Mouse (Mus musculus) brain, embryonic 18.5 days (tissue): Measurements from ENCODE around the gene Tmem8.

Experiments
- DNase-seq: peaks from one replicate; pipeline ENCODE4 v3.0.0-alpha.2; 2012; ENCODE audit warnings: low read depth, low spot score

The Tmem8 gene

DNA sequence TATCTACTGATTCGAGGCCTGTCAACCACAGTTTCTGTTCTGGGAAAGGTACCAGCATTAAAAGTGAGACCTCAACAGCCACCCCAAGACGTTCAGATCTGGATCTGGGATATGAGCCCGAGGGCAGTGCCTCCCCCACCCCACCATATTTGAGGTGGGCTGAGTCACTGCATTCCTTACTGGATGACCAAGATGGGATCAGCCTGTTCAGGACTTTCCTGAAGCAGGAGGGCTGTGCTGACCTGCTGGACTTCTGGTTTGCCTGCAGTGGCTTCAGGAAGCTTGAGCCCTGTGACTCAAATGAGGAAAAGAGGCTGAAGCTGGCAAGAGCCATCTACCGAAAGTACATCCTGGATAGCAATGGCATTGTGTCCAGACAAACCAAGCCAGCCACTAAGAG lies 29.7 kb downstream of the Tmem8 start:
- no peak for DNase-seq

- DNase-seq, result no peak
These were observed 30.3 kb downstream of the Tmem8 start for GRCm38 (mm10) chr17:26143386-26143785.

GRCm38 (mm10) chr17:26149056-26149455 lies 36.0 kb downstream of the Tmem8 start:
- DNase-seq, result no peak

GRCm38 (mm10) chr17:26151886-26152630 lies 39.0 kb downstream of the Tmem8 start:
- no peak for DNase-seq

- DNase-seq, result no peak
These were observed 49.6 kb downstream of the Tmem8 start for GRCm38 (mm10) chr17:26162736-26163135.

- DNase-seq, result no peak
These were observed 54.9 kb downstream of the Tmem8 start for GRCm38 (mm10) chr17:26168039-26168438.
